Mouse (Mus musculus) lung, embryonic 15.5 days (tissue): Measurements from ENCODE around the gene Lenep. TPM values are rescaled to one million over a fixed set of nuclear protein-coding genes. Genes with fewer than 3 reads are reported as not detected.

Source experiments
- ATAC-seq: fragments of 200-750 bp; cut with Nextera tagmentation; 2 replicates; pipeline ENCODE4 v1.8.0; 2017; ENCODE audit warnings: moderate number of reproducible peaks, borderline replicate concordance; ENCODE audit not compliant: low FRiP score, low TSS enrichment; ENCODE audit errors: extremely low read depth
- H3K27ac ChIP-seq: fragments of 300-500 bp; sonication (generic); 2 replicates; pipeline ENCODE4 v1.5.1; 2015; ENCODE audit warnings: moderate library complexity, mild to moderate bottlenecking, inconsistent platforms
- H3K27me3 ChIP-seq: fragments of 300-500 bp; sonication (generic); 2 replicates; pipeline ENCODE4 v1.6.1; 2015; ENCODE audit warnings: inconsistent platforms
- H3K36me3 ChIP-seq: fragments of 300-500 bp; sonication (generic); 2 replicates; pipeline ENCODE4 v1.6.1; 2015; ENCODE audit warnings: inconsistent platforms
- H3K4me1 ChIP-seq: fragments of 300-500 bp; sonication (generic); 2 replicates; pipeline ENCODE4 v1.6.1; 2015; ENCODE audit warnings: inconsistent platforms
- H3K4me2 ChIP-seq: fragments of 300-500 bp; sonication (generic); 2 replicates; pipeline ENCODE4 v1.6.1; 2015; ENCODE audit warnings: inconsistent platforms, mild to moderate bottlenecking, moderate library complexity
- H3K4me3 ChIP-seq: fragments of 300-500 bp; sonication (generic); 2 replicates; pipeline ENCODE4 v1.5.1; 2015; ENCODE audit warnings: mild to moderate bottlenecking, inconsistent platforms
- H3K9ac ChIP-seq: fragments of 300-500 bp; sonication (generic); 2 replicates; pipeline ENCODE4 v1.6.1; 2015; ENCODE audit warnings: inconsistent platforms
- H3K9me3 ChIP-seq: fragments of 300-500 bp; sonication (generic); 2 replicates; pipeline ENCODE4 v1.6.1; 2016; ENCODE audit warnings: inconsistent platforms
- WGBS: fragments of 180-500 bp; shearing (Covaris S2); methylation state at CpG from one replicate; pipeline ENCODE4 v1.1.7; 2015; 5-methylcytosine and 5-hydroxymethylcytosine counted together
- polyA plus RNA-seq: library from polyadenylated mRNA; unstranded; fragments of >200 nt; fragmentation: Nextera tagmentation; extraction: Ambion mirVana; gene quantifications from 2 replicates; pipeline ENCODE4 v1.2.1, GENCODE M21; 2015

Gene Lenep
- polyA plus RNA-seq, 1 experiment from 2014 or later, result not detected

- Histone ChIP-seq H3K4me3 (peak overlapping the region; percentile 67), H3K36me3 (peaks cover 32% of the 10 kb centered on the region), H3K27ac (peak overlapping the region; percentile 100), H3K27me3 (no peaks in the 10 kb centered on the region), H3K9me3 (no peaks in the 10 kb centered on the region), H3K4me1 (peaks cover 44% of the 10 kb centered on the region), H3K9ac (peak overlapping the region; percentile 64), H3K4me2 (peak overlapping the region; percentile 81)
- WGBS, result 0% methylated on average over 9 of the region's 9 CpGs
- no peak for ATAC-seq
Measured at GRCm38 (mm10) chr3:89419571-89419970, 17.0 kb upstream of the Lenep start.

- peak overlapping the region; percentile 100 for H3K27ac ChIP-seq
- H3K27me3 ChIP-seq, result no peaks in the 10 kb centered on the region
- H3K4me2 ChIP-seq, result peak overlapping the region; percentile 81
- peaks cover 32% of the 10 kb centered on the region for H3K36me3 ChIP-seq
- H3K9ac ChIP-seq, result peak overlapping the region; percentile 64
- H3K4me1 ChIP-seq, result peaks cover 44% of the 10 kb centered on the region
- under 1% methylated on average over 16 of the region's 16 CpGs for WGBS
- peak overlapping the region; percentile 67 for H3K4me3 ChIP-seq
- H3K9me3 ChIP-seq, result no peaks in the 10 kb centered on the region
- ATAC-seq, result peak; percentile 28; the same call in 1 of the 2 replicates
Measured at GRCm38 (mm10) chr3:89418861-89419250, 16.3 kb upstream of the Lenep start.

GRCm38 (mm10) chr3:89418170-89418860, 15.7 kb upstream of the Lenep start, which contains the start of the genes Cks1b and Shc1:
Gene Cks1b (minus strand): TSS chr3:89418383.
Gene Shc1 (plus strand): TSS chr3:89418443.
- Histone ChIP-seq H3K9ac (peak within 1 kb of the TSS; percentile 64), H3K4me2 (peak within 1 kb of the TSS; percentile 81), H3K9me3 (no peaks in the 10 kb centered on the region), H3K27me3 (no peaks in the 10 kb centered on the region), H3K4me3 (peak within 1 kb of the TSS; percentile 67), H3K27ac (peak within 1 kb of the TSS; percentile 100), H3K4me1 (peaks cover 43% of the 10 kb centered on the region), H3K36me3 (peaks cover 30% of the 10 kb centered on the region)
- ATAC-seq, result peak; percentile 90
- 1% methylated on average over 39 of the region's 39 CpGs for WGBS

DNA sequence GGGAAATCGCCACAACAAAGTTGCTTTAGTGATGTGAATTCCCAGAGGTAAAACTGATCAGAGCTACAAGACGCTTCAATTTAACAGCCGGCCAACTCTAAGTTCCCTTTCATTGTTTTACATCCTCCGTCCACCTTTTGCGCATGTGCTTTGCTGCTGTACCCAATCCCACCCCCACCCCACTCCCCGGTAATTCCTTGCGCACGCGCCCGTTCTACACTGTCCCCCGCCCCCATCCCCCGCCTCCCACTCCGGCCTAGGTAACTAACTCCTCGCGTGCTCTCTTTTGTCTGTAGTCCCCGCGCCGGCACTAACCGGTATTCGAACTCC, 15.2 kb upstream of the Lenep start:
- Histone ChIP-seq H3K27me3 (no peaks in the 10 kb centered on the region), H3K4me3 (peak overlapping the region; percentile 67), H3K4me2 (peak overlapping the region; percentile 77), H3K9ac (peak overlapping the region; percentile 60), H3K27ac (peak overlapping the region; percentile 92), H3K9me3 (no peaks in the 10 kb centered on the region), H3K4me1 (peaks cover 38% of the 10 kb centered on the region), H3K36me3 (peaks cover 28% of the 10 kb centered on the region)
- under 1% methylated on average over 20 of the region's 20 CpGs for WGBS
- ATAC-seq, result peak; percentile 12; the same call in 1 of the 2 replicates

- 10% methylated on average over 2 of the region's 2 CpGs for WGBS
- Histone ChIP-seq H3K27ac (peak overlapping the region; percentile 92), H3K4me3 (peak overlapping the region; percentile 67), H3K9me3 (no peaks in the 10 kb centered on the region), H3K4me2 (peak overlapping the region; percentile 77), H3K27me3 (no peaks in the 10 kb centered on the region), H3K9ac (peak overlapping the region; percentile 60), H3K4me1 (peaks cover 31% of the 10 kb centered on the region), H3K36me3 (peaks cover 28% of the 10 kb centered on the region)
- no peak for ATAC-seq
Measured at GRCm38 (mm10) chr3:89417131-89417530, 14.5 kb upstream of the Lenep start.

DNA sequence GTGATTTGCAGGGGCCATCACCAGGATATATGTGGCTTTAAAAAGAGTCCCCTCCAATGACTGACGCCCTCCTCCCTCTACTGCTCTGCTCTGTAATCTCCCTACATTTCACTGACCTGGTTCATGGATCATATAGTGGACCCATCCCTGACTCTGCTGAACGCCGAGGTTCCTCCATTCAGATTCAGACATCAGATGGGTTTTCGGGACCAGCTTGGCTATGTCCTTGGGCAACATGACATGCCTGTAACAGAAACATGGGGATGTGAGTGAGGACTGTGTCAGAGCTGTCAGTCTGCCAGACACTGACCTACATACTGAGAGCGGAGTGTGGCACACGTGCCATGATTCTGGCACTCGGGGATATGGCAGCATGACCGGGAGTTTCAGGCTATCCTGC, 13.6 kb upstream of the Lenep start:
- Histone ChIP-seq H3K9ac (no peak overlapping the region), H3K36me3 (peaks cover 28% of the 10 kb centered on the region), H3K4me1 (peaks cover 23% of the 10 kb centered on the region), H3K27me3 (no peaks in the 10 kb centered on the region), H3K4me2 (peak overlapping the region; percentile 77; the same call in 1 of the 2 replicates), H3K4me3 (no peak overlapping the region), H3K27ac (no peak overlapping the region), H3K9me3 (no peaks in the 10 kb centered on the region)
- WGBS, result 87% methylated on average over 8 of the region's 8 CpGs
- ATAC-seq, result no peak

GRCm38 (mm10) chr3:89411490-89412393, 9.1 kb upstream of the Lenep start, which contains the start of gene Flad1:
Gene Flad1 (minus strand): TSS chr3:89411870.
- Histone ChIP-seq H3K9ac (peak within 1 kb of the TSS; percentile 49), H3K4me1 (peaks cover 14% of the 10 kb centered on the region), H3K36me3 (peaks cover 32% of the 10 kb centered on the region), H3K27me3 (no peaks in the 10 kb centered on the region), H3K27ac (no peak within 1 kb of the TSS), H3K4me2 (peak within 1 kb of the TSS; percentile 62), H3K4me3 (peak within 1 kb of the TSS; percentile 52), H3K9me3 (no peaks in the 10 kb centered on the region)
- WGBS, result 4% methylated on average over 28 of the region's 28 CpGs
- peak; percentile 98 for ATAC-seq

- peak overlapping the region; percentile 49 for H3K9ac ChIP-seq
- no peaks in the 10 kb centered on the region for H3K27me3 ChIP-seq
- WGBS, result 75% methylated on average over 10 of the region's 10 CpGs
- H3K9me3 ChIP-seq, result no peaks in the 10 kb centered on the region
- ATAC-seq, result no peak
- peaks cover 12% of the 10 kb centered on the region for H3K4me1 ChIP-seq
- H3K4me2 ChIP-seq, result peak overlapping the region; percentile 62
- peaks cover 26% of the 10 kb centered on the region for H3K36me3 ChIP-seq
- no peak overlapping the region for H3K27ac ChIP-seq
- H3K4me3 ChIP-seq, result peak overlapping the region; percentile 52
Measured at GRCm38 (mm10) chr3:89410864-89411263, 8.3 kb upstream of the Lenep start.

- Histone ChIP-seq H3K4me2 (no peak overlapping the region), H3K4me3 (no peak overlapping the region), H3K27me3 (no peaks in the 10 kb centered on the region), H3K9ac (no peak overlapping the region), H3K27ac (no peak overlapping the region), H3K36me3 (peaks cover 14% of the 10 kb centered on the region), H3K9me3 (no peaks in the 10 kb centered on the region), H3K4me1 (peaks cover 12% of the 10 kb centered on the region)
- 94% methylated on average over 3 of the region's 3 CpGs for WGBS
- ATAC-seq, result no peak
Measured at GRCm38 (mm10) chr3:89409701-89410100, 7.1 kb upstream of the Lenep start.

- H3K27me3 ChIP-seq, result no peaks in the 10 kb centered on the region
- H3K4me1 ChIP-seq, result peaks cover 12% of the 10 kb centered on the region
- 64% methylated on average over 16 of the region's 16 CpGs for WGBS
- ATAC-seq, result no peak
- H3K9ac ChIP-seq, result no peak overlapping the region
- no peak overlapping the region for H3K4me2 ChIP-seq
- H3K36me3 ChIP-seq, result peaks cover 12% of the 10 kb centered on the region
- H3K9me3 ChIP-seq, result no peaks in the 10 kb centered on the region
- H3K4me3 ChIP-seq, result no peak overlapping the region
- H3K27ac ChIP-seq, result no peak overlapping the region
Measured at GRCm38 (mm10) chr3:89408448-89408847, 5.9 kb upstream of the Lenep start.

- H3K36me3 ChIP-seq, result peaks cover 24% of the 10 kb centered on the region
- 87% methylated on average over 6 of the region's 6 CpGs for WGBS
- H3K9me3 ChIP-seq, result no peaks in the 10 kb centered on the region
- ATAC-seq, result no peak
- no peak overlapping the region for H3K4me3 ChIP-seq
- H3K27me3 ChIP-seq, result no peaks in the 10 kb centered on the region
- no peak overlapping the region for H3K9ac ChIP-seq
- no peak overlapping the region for H3K27ac ChIP-seq
- H3K4me1 ChIP-seq, result peaks cover 12% of the 10 kb centered on the region
- no peak overlapping the region for H3K4me2 ChIP-seq
Measured at GRCm38 (mm10) chr3:89406887-89407286, 4.3 kb upstream of the Lenep start.

- no peaks in the 10 kb centered on the region for H3K27me3 ChIP-seq
- peaks cover 6% of the 10 kb centered on the region for H3K4me1 ChIP-seq
- 82% methylated on average over 7 of the region's 7 CpGs for WGBS
- H3K9me3 ChIP-seq, result no peaks in the 10 kb centered on the region
- ATAC-seq, result no peak
- no peak overlapping the region for H3K4me3 ChIP-seq
- H3K27ac ChIP-seq, result no peak overlapping the region
- peaks cover 20% of the 10 kb centered on the region for H3K36me3 ChIP-seq
- H3K9ac ChIP-seq, result no peak overlapping the region
- H3K4me2 ChIP-seq, result no peak overlapping the region
Measured at GRCm38 (mm10) chr3:89401329-89401728, 1.3 kb downstream of the Lenep start.
